Mouse (Mus musculus): ENCODE measurements around the gene Olfr709-ps1.
"Not testable (repeated sequence)": the region's sequence is repeated elsewhere in the genome, so short reads cannot be mapped to it uniquely, and the experiment has no call there.

The Olfr709-ps1 gene

GRCm38 (mm10) chr7:106932119-106932518, at the start of gene Olfr709-ps1:
Gene Olfr709-ps1 (minus strand): TSS chr7:106932219.
- DNase-seq (ENCODE audit: low spot score in 2 of 2): no peak

GRCm38 (mm10) chr7:106975353-106975752, 43.3 kb upstream of the Olfr709-ps1 start, which contains the start of gene Olfr711:
Gene Olfr711 (minus strand): TSS chr7:106975453.
- no peak for DNase-seq (ENCODE audit: low spot score in 2 of 2)

- DNase-seq (ENCODE audit: low spot score in 2 of 2): not testable (repeated sequence)
Measured at GRCm38 (mm10) chr7:106967503-106967902, 35.5 kb upstream of the Olfr709-ps1 start.

- no peak for DNase-seq (ENCODE audit: low spot score in 2 of 2)
Measured at GRCm38 (mm10) chr7:106963837-106964236, 31.8 kb upstream of the Olfr709-ps1 start, which contains the start of gene Olfr6. Gene Olfr6 (minus strand): TSS chr7:106963937.

DNA sequence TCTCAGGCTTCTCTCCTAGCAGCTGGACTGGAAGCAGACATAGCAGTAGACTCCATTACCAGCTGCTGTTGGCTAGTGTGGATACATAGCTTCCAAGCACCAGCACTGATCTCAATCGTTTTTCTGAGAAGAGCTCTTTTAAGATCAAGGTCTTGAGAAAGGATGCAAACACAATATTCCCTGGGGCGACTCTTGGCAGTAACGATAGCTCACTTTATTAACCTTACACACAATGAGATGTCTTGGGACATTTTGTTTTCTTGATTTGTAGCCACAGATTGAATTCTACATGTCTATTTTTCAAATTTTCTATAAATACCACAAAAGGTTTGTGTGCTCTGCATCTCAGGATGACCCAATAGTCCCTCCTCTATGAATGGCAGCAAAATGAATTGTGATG, 16.2 kb upstream of the Olfr709-ps1 start, which contains the start of gene Olfr710:
Gene Olfr710, minus strand, starts transcription at position 101 of the 400 bp plus-strand sequence.
- no peak for DNase-seq (ENCODE audit: low spot score in 2 of 2)

- DNase-seq (ENCODE audit: low spot score in 2 of 2): not testable (repeated sequence)
Measured at GRCm38 (mm10) chr7:106920961-106921360, 11.1 kb downstream of the Olfr709-ps1 start.

DNA sequence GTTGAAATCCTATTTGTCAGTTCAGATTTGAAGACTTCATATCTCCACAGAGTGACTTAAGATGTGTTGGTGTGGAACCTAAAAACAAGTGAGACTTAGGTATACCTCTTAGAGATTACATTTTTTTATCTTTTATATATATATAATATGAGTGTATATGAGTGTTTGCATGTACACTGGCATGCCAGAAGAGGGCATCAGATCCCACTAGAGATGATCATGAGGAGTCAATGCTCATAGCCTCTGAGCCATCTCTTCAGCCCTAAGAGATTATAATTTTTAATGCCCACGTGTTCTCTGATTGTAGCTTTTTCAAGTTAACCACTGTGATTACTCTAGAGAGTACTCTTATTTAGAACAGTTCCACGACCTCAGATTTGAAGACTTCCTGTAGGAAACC, 24.3 kb downstream of the Olfr709-ps1 start, which contains the start of gene Olfr1532-ps1:
Gene Olfr1532-ps1, plus strand, starts transcription at position 326 of the 400 bp plus-strand sequence.
- DNase-seq (ENCODE audit: low spot score in 2 of 2): no peak

- DNase-seq (ENCODE audit: low spot score in 2 of 2): not testable (repeated sequence)
Measured at GRCm38 (mm10) chr7:106901141-106901540, 30.9 kb downstream of the Olfr709-ps1 start, which contains the start of gene Olfr707. Gene Olfr707 (minus strand): TSS chr7:106901241.

DNA sequence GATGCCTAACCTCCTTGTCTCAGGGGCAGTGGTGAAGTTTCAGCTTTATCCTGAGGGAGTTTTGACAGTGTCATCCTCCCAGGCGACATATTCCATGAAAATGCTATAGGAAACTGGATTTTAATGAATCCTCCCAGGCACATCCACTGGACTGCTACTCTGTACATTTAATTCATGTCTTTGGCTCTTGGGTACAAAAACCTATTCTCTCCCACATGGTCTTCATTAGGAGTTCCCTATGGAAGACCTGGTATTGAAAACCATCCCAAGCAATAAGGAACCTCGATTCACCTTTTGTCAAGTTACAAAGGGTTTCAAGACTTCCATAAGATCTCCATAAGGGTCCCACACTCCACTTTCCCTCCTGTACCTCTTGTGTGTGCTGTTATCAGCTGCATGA, 44.0 kb downstream of the Olfr709-ps1 start, which contains the start of gene Olfr706:
Gene Olfr706, minus strand, starts transcription at position 101 of the 400 bp plus-strand sequence.
- no peak for DNase-seq (ENCODE audit: low spot score in 2 of 2)

- DNase-seq (ENCODE audit: low spot score in 2 of 2): no peak
Measured at GRCm38 (mm10) chr7:106876791-106877190, 55.2 kb downstream of the Olfr709-ps1 start, which contains the start of gene Olfr705. Gene Olfr705 (minus strand): TSS chr7:106876891.
